Mouse (Mus musculus) embryonic fibroblast, embryonic 13.5 days (primary cell): ENCODE measurements at regions not wholly inside any gene's neighbourhood (a gene's known extent, or its start where the extent isn't known, plus 50 kb on each side); places are given as distances from the start of the nearest gene placed in this dataset.

Experiments
- CTCF ChIP-seq: IDR thresholded peaks from 2 replicates; pipeline ENCODE4 v1.5.1; 2011; ENCODE audit warnings: mild to moderate bottlenecking, control low read depth, low read length, moderate library complexity, borderline replicate concordance; ENCODE audit not compliant: insufficient read depth
- POLR2A ChIP-seq: IDR thresholded peaks from 2 replicates; pipeline ENCODE4 v1.6.1; 2011; ENCODE audit warnings: low read depth, mild to moderate bottlenecking, control low read depth, low read length, moderate library complexity

DNA sequence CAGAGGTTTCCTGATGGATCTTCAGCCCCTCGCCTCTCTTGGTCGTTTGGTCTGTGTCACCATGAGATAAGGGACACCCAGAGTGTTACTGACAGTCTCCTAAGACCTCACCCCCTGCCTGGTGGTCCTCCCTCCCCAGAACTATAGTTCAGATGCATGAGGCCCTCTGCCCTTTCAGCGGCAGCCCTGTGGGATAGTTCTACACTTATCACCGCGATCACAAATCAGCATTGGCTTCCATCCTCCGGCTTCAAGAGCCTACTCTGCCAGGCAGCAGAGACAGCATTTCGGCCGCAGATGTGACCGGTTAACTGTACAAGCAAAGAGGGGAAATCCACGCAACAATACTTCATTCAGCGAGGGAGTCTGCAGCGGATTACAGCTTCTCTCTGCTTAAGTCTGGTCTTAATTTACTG lies 193.8 kb upstream of the Adgrl2 start:
- TF ChIP-seq POLR2A: no peak
- no peak for TF ChIP-seq CTCF
